Mouse (Mus musculus) lung, postnatal 0 days (tissue): Measurements from ENCODE around the gene Nr5a1.

ENCODE experiments used
- CTCF ChIP-seq: IDR thresholded peaks from 2 replicates; pipeline ENCODE4 v1.5.1; 2016; ENCODE audit warnings: antibody characterized with exemption, mild to moderate bottlenecking
- EP300 ChIP-seq: IDR thresholded peaks from 2 replicates; pipeline ENCODE4 v1.6.1; 2016; ENCODE audit warnings: antibody characterized with exemption, mild to moderate bottlenecking, control low read depth

DNA sequence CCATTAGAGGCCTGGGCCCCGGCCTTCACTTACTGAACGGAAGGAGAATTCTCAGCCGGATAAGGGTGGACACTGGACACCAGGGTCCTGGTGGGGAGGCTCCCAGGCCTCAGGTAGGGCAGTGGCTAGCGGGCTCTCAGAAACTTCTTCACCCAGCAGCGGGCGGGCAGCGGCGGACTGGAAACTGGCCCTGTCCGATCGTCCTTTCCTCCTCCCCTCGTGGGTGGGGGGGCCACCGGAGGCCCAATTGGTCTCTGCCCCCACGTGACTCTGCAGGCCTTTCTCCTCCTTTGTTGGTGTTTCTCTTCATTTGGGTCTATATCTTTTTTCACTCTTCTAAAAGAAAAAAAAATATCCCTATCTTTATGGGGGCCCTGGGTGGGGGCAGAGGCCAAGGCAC lies at the start of gene Nr5a1:
- TF ChIP-seq CTCF = no peak
- no peak for TF ChIP-seq EP300
